Mouse (Mus musculus): ENCODE measurements at regions not wholly inside any gene's neighbourhood (a gene's known extent, or its start where the extent isn't known, plus 50 kb on each side); places are given as distances from the start of the nearest gene placed in this dataset.

GRCm38 (mm10) chr1:90374517-90374916, 170.7 kb downstream of the Ackr3 start:
- no peaks in the 10 kb centered on the region for H3K27me3 ChIP-seq (ENCODE audit: control insufficient read depth)
- no peak for TF ChIP-seq TAL1 (IDR thresholded peaks at IDR 0.05; ENCODE audit: low read length)
- TF ChIP-seq GATA1 (IDR thresholded peaks at IDR 0.05; ENCODE audit: low read length) = no peak
- no peaks in the 10 kb centered on the region for H3K4me1 ChIP-seq (ENCODE audit: control insufficient read depth)
- no peak overlapping the region for H3K4me3 ChIP-seq (replicated peaks)
- H3K9me3 ChIP-seq (ENCODE audit: control insufficient read depth, low read length) = 0 out of 2 replicates have a peak, but pooled peaks cover 3% of the 10 kb centered on the region
- no peaks in the 10 kb centered on the region for H3K36me3 ChIP-seq (ENCODE audit: control insufficient read depth)

- no peak for TF ChIP-seq GATA1 (IDR thresholded peaks at IDR 0.05; ENCODE audit: low read length)
- TF ChIP-seq TAL1 (IDR thresholded peaks at IDR 0.05; ENCODE audit: low read length) = no peak
- H3K9me3 ChIP-seq (ENCODE audit: control insufficient read depth, low read length) = no peaks in the 10 kb centered on the region
- no peaks in the 10 kb centered on the region for H3K4me1 ChIP-seq (ENCODE audit: control insufficient read depth)
These were observed 176.4 kb downstream of the Ackr3 start for GRCm38 (mm10) chr1:90380034-90380705.

GRCm38 (mm10) chr1:90382941-90383470, 179.2 kb downstream of the Ackr3 start:
- TF ChIP-seq GATA1 (IDR thresholded peaks at IDR 0.05; ENCODE audit: low read length) (no peak), TAL1 (IDR thresholded peaks at IDR 0.05; ENCODE audit: low read length) (no peak)
- Histone ChIP-seq H3K4me1 (ENCODE audit: control insufficient read depth) (no peaks in the 10 kb centered on the region), H3K9me3 (ENCODE audit: control insufficient read depth, low read length) (no peaks in the 10 kb centered on the region), H3K36me3 (ENCODE audit: control insufficient read depth) (no peaks in the 10 kb centered on the region), H3K4me3 (replicated peaks) (no peak overlapping the region), H3K27me3 (ENCODE audit: control insufficient read depth) (no peaks in the 10 kb centered on the region)

More at GRCm38 (mm10) chr1:90380034-90380705, 176.4 kb downstream of the Ackr3 start:
- H3K36me3 ChIP-seq (ENCODE audit: control insufficient read depth) = no peaks in the 10 kb centered on the region
- H3K4me3 ChIP-seq (replicated peaks) = no peak overlapping the region
- no peaks in the 10 kb centered on the region for H3K27me3 ChIP-seq (ENCODE audit: control insufficient read depth)

GRCm38 (mm10) chr1:90385024-90385423, 181.2 kb downstream of the Ackr3 start:
- Histone ChIP-seq H3K36me3 (ENCODE audit: control insufficient read depth) (no peaks in the 10 kb centered on the region), H3K9me3 (ENCODE audit: control insufficient read depth, low read length) (no peaks in the 10 kb centered on the region), H3K4me1 (ENCODE audit: control insufficient read depth) (no peaks in the 10 kb centered on the region), H3K27me3 (ENCODE audit: control insufficient read depth) (no peaks in the 10 kb centered on the region), H3K4me3 (replicated peaks) (no peak overlapping the region)
- TF ChIP-seq GATA1 (IDR thresholded peaks at IDR 0.05; ENCODE audit: low read length) (no peak), TAL1 (IDR thresholded peaks at IDR 0.05; ENCODE audit: low read length) (no peak)

GRCm38 (mm10) chr1:90386792-90387191, 183.0 kb downstream of the Ackr3 start:
- TF ChIP-seq TAL1 (IDR thresholded peaks at IDR 0.05; ENCODE audit: low read length) = no peak
- TF ChIP-seq GATA1 (IDR thresholded peaks at IDR 0.05; ENCODE audit: low read length) = no peak
- Histone ChIP-seq H3K27me3 (ENCODE audit: control insufficient read depth) (no peaks in the 10 kb centered on the region), H3K36me3 (ENCODE audit: control insufficient read depth) (no peaks in the 10 kb centered on the region), H3K4me3 (replicated peaks) (no peak overlapping the region), H3K9me3 (ENCODE audit: control insufficient read depth, low read length) (no peaks in the 10 kb centered on the region), H3K4me1 (ENCODE audit: control insufficient read depth) (no peaks in the 10 kb centered on the region)

GRCm38 (mm10) chr1:90390422-90390821, 186.6 kb downstream of the Ackr3 start:
- H3K4me3 ChIP-seq (replicated peaks) = no peak overlapping the region
- no peak for TF ChIP-seq TAL1 (IDR thresholded peaks at IDR 0.05; ENCODE audit: low read length)
- TF ChIP-seq GATA1 (IDR thresholded peaks at IDR 0.05; ENCODE audit: low read length) = no peak
- no peaks in the 10 kb centered on the region for H3K36me3 ChIP-seq (ENCODE audit: control insufficient read depth)
- no peaks in the 10 kb centered on the region for H3K4me1 ChIP-seq (ENCODE audit: control insufficient read depth)
- no peaks in the 10 kb centered on the region for H3K9me3 ChIP-seq (ENCODE audit: control insufficient read depth, low read length)
- H3K27me3 ChIP-seq (ENCODE audit: control insufficient read depth) = no peaks in the 10 kb centered on the region

- no peaks in the 10 kb centered on the region for H3K4me1 ChIP-seq (ENCODE audit: control insufficient read depth)
These were observed 190.1 kb downstream of the Ackr3 start for GRCm38 (mm10) chr1:90393861-90394260.

GRCm38 (mm10) chr1:90395331-90396016, 191.7 kb downstream of the Ackr3 start:
- Histone ChIP-seq H3K36me3 (ENCODE audit: control insufficient read depth) (no peaks in the 10 kb centered on the region), H3K9me3 (ENCODE audit: control insufficient read depth, low read length) (no peaks in the 10 kb centered on the region), H3K27me3 (ENCODE audit: control insufficient read depth) (no peaks in the 10 kb centered on the region), H3K4me1 (ENCODE audit: control insufficient read depth) (no peaks in the 10 kb centered on the region), H3K4me3 (replicated peaks) (no peak overlapping the region)
- TF ChIP-seq GATA1 (IDR thresholded peaks at IDR 0.05; ENCODE audit: low read length) = no peak
- TF ChIP-seq TAL1 (IDR thresholded peaks at IDR 0.05; ENCODE audit: low read length) = no peak

More at GRCm38 (mm10) chr1:90393861-90394260, 190.1 kb downstream of the Ackr3 start:
- Histone ChIP-seq H3K4me3 (replicated peaks) (no peak overlapping the region), H3K27me3 (ENCODE audit: control insufficient read depth) (no peaks in the 10 kb centered on the region), H3K9me3 (ENCODE audit: control insufficient read depth, low read length) (no peaks in the 10 kb centered on the region), H3K36me3 (ENCODE audit: control insufficient read depth) (no peaks in the 10 kb centered on the region)
- no peak for TF ChIP-seq GATA1 (IDR thresholded peaks at IDR 0.05; ENCODE audit: low read length)

- Histone ChIP-seq H3K9me3 (ENCODE audit: control insufficient read depth, low read length) (no peaks in the 10 kb centered on the region), H3K4me1 (ENCODE audit: control insufficient read depth) (no peaks in the 10 kb centered on the region), H3K27me3 (ENCODE audit: control insufficient read depth) (no peaks in the 10 kb centered on the region), H3K36me3 (ENCODE audit: control insufficient read depth) (no peaks in the 10 kb centered on the region), H3K4me3 (replicated peaks) (no peak overlapping the region)
- no peak for TF ChIP-seq TAL1 (IDR thresholded peaks at IDR 0.05; ENCODE audit: low read length)
These were observed 192.9 kb downstream of the Ackr3 start for GRCm38 (mm10) chr1:90396660-90397059.

All from erythroblast, embryonic 14.5 days (primary cell).